8 mouse cellular contexts compared by ENCODE assay signal in the genomic region with DNA sequence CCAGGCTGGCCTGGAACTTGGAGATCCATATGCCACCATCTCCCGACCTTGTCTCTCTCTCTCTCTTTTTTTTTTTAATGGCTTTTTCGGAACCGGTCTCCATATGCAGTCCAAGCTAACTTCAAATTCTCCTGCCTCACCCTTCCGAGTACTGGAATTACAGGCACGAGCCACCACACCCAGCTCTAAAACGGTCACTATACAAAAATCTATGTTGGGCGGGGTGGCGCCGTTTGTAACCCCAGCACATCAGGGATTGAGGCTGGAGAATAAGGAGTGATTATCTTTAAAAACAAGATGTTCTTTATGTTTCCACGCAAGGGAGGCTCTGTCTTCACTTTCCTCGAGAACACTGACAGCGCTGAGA. TPM values are rescaled to one million over a fixed set of nuclear protein-coding genes. Genes with fewer than 3 reads are reported as not detected.
DNase-seq lines count a peak whose midpoint lies in the region; ATAC-seq and TF ChIP-seq lines count a peak whose summit lies in the region.

No protein-coding gene starts in this region.

- H3K27me3 ChIP-seq in kidney, embryonic 16.5 days (ENCODE audit: insufficient read depth, low read length), result no peaks in the 10 kb centered on the region
- H3K27me3 ChIP-seq in embryonic facial prominence, embryonic 11.5 days (ENCODE audit: control insufficient read depth, insufficient read depth, low read length), result no peaks in the 10 kb centered on the region
- H3K27me3 ChIP-seq in hindbrain, postnatal 0 days (ENCODE audit: insufficient read depth, low read length), result no peaks in the 10 kb centered on the region
- no peaks in the 10 kb centered on the region for H3K27me3 ChIP-seq in midbrain, embryonic 16.5 days (ENCODE audit: control insufficient read depth, insufficient read depth, low read depth, low read length)

- peak overlapping the region; percentile 88 for H3K27ac ChIP-seq in kidney, embryonic 16.5 days (ENCODE audit: low read length)
- 0 out of 2 replicates have a peak overlapping the region, but pooled peaks have one; percentile 88 for H3K27ac ChIP-seq in embryonic facial prominence, embryonic 11.5 days (replicated peaks; ENCODE audit: low read depth, low read length)
- peak overlapping the region; percentile 90 for H3K27ac ChIP-seq in hindbrain, postnatal 0 days
- peak overlapping the region; percentile 94 for H3K27ac ChIP-seq in midbrain, embryonic 16.5 days (ENCODE audit: low read length)

- H3K4me2 ChIP-seq in kidney, embryonic 16.5 days (replicated peaks; ENCODE audit: low read depth, low read length), result peak overlapping the region; percentile 83
- H3K4me2 ChIP-seq in embryonic facial prominence, embryonic 11.5 days (ENCODE audit: low read depth, low read length), result peak overlapping the region; percentile 58
- H3K4me2 ChIP-seq in hindbrain, postnatal 0 days (ENCODE audit: low read depth, low read length), result peak overlapping the region; percentile 62
- H3K4me2 ChIP-seq in midbrain, embryonic 16.5 days (ENCODE audit: low read length), result peak overlapping the region; percentile 70

- H3K9me3 ChIP-seq in kidney, embryonic 16.5 days (ENCODE audit: low read length), result no peaks in the 10 kb centered on the region
- no peaks in the 10 kb centered on the region for H3K9me3 ChIP-seq in embryonic facial prominence, embryonic 11.5 days (replicated peaks; ENCODE audit: control insufficient read depth, low read length)
- no peaks in the 10 kb centered on the region for H3K9me3 ChIP-seq in hindbrain, postnatal 0 days (ENCODE audit: low read length)
- H3K9me3 ChIP-seq in midbrain, embryonic 16.5 days (replicated peaks; ENCODE audit: control insufficient read depth, low read length, poor library complexity, severe bottlenecking), result no peaks in the 10 kb centered on the region

- H3K36me3 ChIP-seq in kidney, embryonic 16.5 days (ENCODE audit: insufficient read depth, low read length), result peaks cover 19% of the 10 kb centered on the region; the same call in 1 of the 2 replicates
- peaks cover 2% of the 10 kb centered on the region for H3K36me3 ChIP-seq in embryonic facial prominence, embryonic 11.5 days (replicated peaks; ENCODE audit: control insufficient read depth, insufficient read depth, low read depth, low read length)
- peaks cover 12% of the 10 kb centered on the region; the same call in 1 of the 2 replicates for H3K36me3 ChIP-seq in hindbrain, postnatal 0 days (ENCODE audit: insufficient read depth, low read length)
- peaks cover 5% of the 10 kb centered on the region; the same call in 1 of the 2 replicates for H3K36me3 ChIP-seq in midbrain, embryonic 16.5 days (ENCODE audit: control insufficient read depth, insufficient read depth, low read length)

- 2% methylated on average over 12 of the region's 12 CpGs for WGBS in kidney, embryonic 16.5 days
- 7% methylated on average over 12 of the region's 12 CpGs for WGBS in embryonic facial prominence, embryonic 11.5 days
- 2% methylated on average over 12 of the region's 12 CpGs for WGBS in hindbrain, postnatal 0 days
- 5% methylated on average over 12 of the region's 12 CpGs for WGBS in midbrain, embryonic 16.5 days

- H3K4me1 ChIP-seq in kidney, embryonic 16.5 days (ENCODE audit: insufficient read depth, low read length), result peaks cover 22% of the 10 kb centered on the region
- H3K4me1 ChIP-seq in embryonic facial prominence, embryonic 11.5 days (ENCODE audit: control insufficient read depth, insufficient read depth, low read length), result no peaks in the 10 kb centered on the region; the same call in 1 of the 2 replicates
- no peaks in the 10 kb centered on the region; the same call in 1 of the 2 replicates for H3K4me1 ChIP-seq in hindbrain, postnatal 0 days (ENCODE audit: insufficient read depth, low read length)
- H3K4me1 ChIP-seq in midbrain, embryonic 16.5 days (ENCODE audit: control insufficient read depth, insufficient read depth, low read length), result peaks cover 14% of the 10 kb centered on the region

- peak; percentile 3; the same call in 1 of the 2 replicates for ATAC-seq in kidney, embryonic 16.5 days (ENCODE audit: low FRiP score, low TSS enrichment)
- ATAC-seq in embryonic facial prominence, embryonic 11.5 days (replicated peaks; ENCODE audit: insufficient number of reproducible peaks, low FRiP score, low TSS enrichment, low read depth), result no peak
- no peak for ATAC-seq in hindbrain, postnatal 0 days
- ATAC-seq in midbrain, embryonic 16.5 days, result peak; percentile 3
- no peak for ATAC-seq in inflammation-experienced regulatory T-cells, adult 6 months

- DNase-seq in kidney, postnatal 4 days, result no peak
- DNase-seq in embryonic facial prominence, embryonic 11.5 days (ENCODE audit: low spot score), result no peak
- DNase-seq in hindbrain, postnatal 0 days (ENCODE audit: low spot score), result no peak
- no peak for DNase-seq in thymus, postnatal 10 days (ENCODE audit: low spot score in 2 of 2)
- no peak for DNase-seq in embryo, embryonic 9.5 days (ENCODE audit: extremely low spot score)

- TF ChIP-seq CTCF in hindbrain, postnatal 0 days (IDR thresholded peaks at IDR 0.05; ENCODE audit: low read depth), result no peak

- peak overlapping the region; percentile 74 for H3K4me3 ChIP-seq in kidney, embryonic 16.5 days (ENCODE audit: low read length)
- H3K4me3 ChIP-seq in embryonic facial prominence, embryonic 11.5 days (ENCODE audit: low read depth, low read length), result peak overlapping the region; percentile 65
- H3K4me3 ChIP-seq in hindbrain, postnatal 0 days (ENCODE audit: low read length), result peak overlapping the region; percentile 62
- H3K4me3 ChIP-seq in midbrain, embryonic 16.5 days (ENCODE audit: low read depth, low read length), result peak overlapping the region; percentile 83

- peak overlapping the region; percentile 81 for H3K9ac ChIP-seq in kidney, embryonic 16.5 days (replicated peaks; ENCODE audit: low read length)
- peak overlapping the region; percentile 88 for H3K9ac ChIP-seq in embryonic facial prominence, embryonic 11.5 days (replicated peaks; ENCODE audit: low read length)
- peak overlapping the region; percentile 57 for H3K9ac ChIP-seq in hindbrain, postnatal 0 days (replicated peaks; ENCODE audit: low read length)
- H3K9ac ChIP-seq in midbrain, embryonic 16.5 days (ENCODE audit: low read depth, low read length), result peak overlapping the region; percentile 86

RNA-seq across cellular contexts. Expression of gene Nrm, which starts 0.3 kb away (rescaled TPM):
- polyA plus RNA-seq in kidney, embryonic 16.5 days (2015; fragmentation: Nextera tagmentation; extraction: Ambion mirVana), result 63.3 and 67.0 TPM in 2 replicates
- 48.8 and 53.2 TPM in 2 replicates for polyA plus RNA-seq in embryonic facial prominence, embryonic 11.5 days (2014; fragmentation: Nextera tagmentation; extraction: Ambion mirVana)
- 14.7 and 27.2 TPM in 2 replicates for total RNA-seq in hindbrain, postnatal 0 days (2014; rRNA removed)
- polyA plus RNA-seq in hindbrain, postnatal 0 days (2015; fragmentation: Nextera tagmentation; extraction: Ambion mirVana), result 24.6 and 25.7 TPM in 2 replicates
- polyA plus RNA-seq in midbrain, embryonic 16.5 days (2015; fragmentation: Nextera tagmentation; extraction: Ambion mirVana), result 13.5 and 14.6 TPM in 2 replicates
- 10 to 100 TPM; 25.4 to 64.8 (median 27.4) TPM for polyA plus RNA-seq in inflammation-experienced regulatory T-cells, adult 6 months (2017; shearing (Covaris generic))

RNA-seq across cellular contexts. Expression of gene Ppp1r18, which starts 4.6 kb away (rescaled TPM):
- polyA plus RNA-seq in kidney, embryonic 16.5 days (2015; fragmentation: Nextera tagmentation; extraction: Ambion mirVana), result 22.2 and 25.2 TPM in 2 replicates
- polyA plus RNA-seq in embryonic facial prominence, embryonic 11.5 days (2014; fragmentation: Nextera tagmentation; extraction: Ambion mirVana), result 24.1 and 24.6 TPM in 2 replicates
- total RNA-seq in hindbrain, postnatal 0 days (2014; rRNA removed), result 32.0 and 34.3 TPM in 2 replicates
- polyA plus RNA-seq in hindbrain, postnatal 0 days (2015; fragmentation: Nextera tagmentation; extraction: Ambion mirVana), result 18.4 and 19.3 TPM in 2 replicates
- polyA plus RNA-seq in midbrain, embryonic 16.5 days (2015; fragmentation: Nextera tagmentation; extraction: Ambion mirVana), result 18.4 and 18.8 TPM in 2 replicates
- polyA plus RNA-seq in inflammation-experienced regulatory T-cells, adult 6 months (2017; shearing (Covaris generic)), result 100 to 1,000 TPM; 194 to 273 (median 213) TPM

RNA-seq across cellular contexts. Expression of gene Dhx16, which starts 18.8 kb away (rescaled TPM):
- polyA plus RNA-seq in kidney, embryonic 16.5 days (2015; fragmentation: Nextera tagmentation; extraction: Ambion mirVana), result 45.1 and 48.2 TPM in 2 replicates
- 38.6 and 47.2 TPM in 2 replicates for polyA plus RNA-seq in embryonic facial prominence, embryonic 11.5 days (2014; fragmentation: Nextera tagmentation; extraction: Ambion mirVana)
- total RNA-seq in hindbrain, postnatal 0 days (2014; rRNA removed), result 31.3 and 33.2 TPM in 2 replicates
- 22.9 and 23.1 TPM in 2 replicates for polyA plus RNA-seq in hindbrain, postnatal 0 days (2015; fragmentation: Nextera tagmentation; extraction: Ambion mirVana)
- polyA plus RNA-seq in midbrain, embryonic 16.5 days (2015; fragmentation: Nextera tagmentation; extraction: Ambion mirVana), result 28.4 and 30.5 TPM in 2 replicates
- 10 to 100 TPM; 17.4 to 36.1 (median 19.5) TPM for polyA plus RNA-seq in inflammation-experienced regulatory T-cells, adult 6 months (2017; shearing (Covaris generic))

RNA-seq across cellular contexts. Expression of gene Mdc1, which starts 19.5 kb away (rescaled TPM):
- polyA plus RNA-seq in kidney, embryonic 16.5 days (2015; fragmentation: Nextera tagmentation; extraction: Ambion mirVana), result 16.3 and 16.7 TPM in 2 replicates
- polyA plus RNA-seq in embryonic facial prominence, embryonic 11.5 days (2014; fragmentation: Nextera tagmentation; extraction: Ambion mirVana), result 22.2 and 23.4 TPM in 2 replicates
- total RNA-seq in hindbrain, postnatal 0 days (2014; rRNA removed), result 14.7 and 26.7 TPM in 2 replicates
- 3.9 and 4.1 TPM in 2 replicates for polyA plus RNA-seq in hindbrain, postnatal 0 days (2015; fragmentation: Nextera tagmentation; extraction: Ambion mirVana)
- polyA plus RNA-seq in midbrain, embryonic 16.5 days (2015; fragmentation: Nextera tagmentation; extraction: Ambion mirVana), result 8.6 and 10.3 TPM in 2 replicates
- polyA plus RNA-seq in inflammation-experienced regulatory T-cells, adult 6 months (2017; shearing (Covaris generic)), result 10 to 100 TPM in 1 of 3 experiments, 1 to 10 TPM in 2; 6.1 to 10.7 (median 7.1) TPM

RNA-seq across cellular contexts. Expression of gene Tubb5, which starts 22.7 kb away (rescaled TPM):
- 905 and 985 TPM in 2 replicates for polyA plus RNA-seq in kidney, embryonic 16.5 days (2015; fragmentation: Nextera tagmentation; extraction: Ambion mirVana)
- 1,420 and 1,481 TPM in 2 replicates for polyA plus RNA-seq in embryonic facial prominence, embryonic 11.5 days (2014; fragmentation: Nextera tagmentation; extraction: Ambion mirVana)
- total RNA-seq in hindbrain, postnatal 0 days (2014; rRNA removed), result 3,311 and 3,326 TPM in 2 replicates
- polyA plus RNA-seq in hindbrain, postnatal 0 days (2015; fragmentation: Nextera tagmentation; extraction: Ambion mirVana), result 1,502 and 1,606 TPM in 2 replicates
- polyA plus RNA-seq in midbrain, embryonic 16.5 days (2015; fragmentation: Nextera tagmentation; extraction: Ambion mirVana), result 1,852 and 1,913 TPM in 2 replicates
- 100 to 1,000 TPM; 404 to 882 (median 514) TPM for polyA plus RNA-seq in inflammation-experienced regulatory T-cells, adult 6 months (2017; shearing (Covaris generic))

Comparison
In these comparisons a context has a peak if more than half of its experiments do, and no peak if none do; other contexts are left out.
1. ATAC-seq: peak in kidney, embryonic 16.5 days (single experiment) and midbrain, embryonic 16.5 days (single experiment); none in embryonic facial prominence, embryonic 11.5 days (single experiment), hindbrain, postnatal 0 days (single experiment) and inflammation-experienced regulatory T-cells, adult 6 months (single experiment).
2. Peak in every context shown above with its lines, with median percentiles within 50 percentile points of each other: H3K27ac ChIP-seq, H3K4me2 ChIP-seq, H3K4me3 ChIP-seq and H3K9ac ChIP-seq.